Mouse (Mus musculus) thymus, adult 2 months (tissue): ENCODE results near the gene Ica1l.

Experiments
- CTCF ChIP-seq: fragments of 200-500 bp; IDR thresholded peaks from 2 replicates; pipeline ENCODE4 v1.5.1; 2012; ENCODE audit warnings: mild to moderate bottlenecking, control low read depth, low read length, moderate library complexity, borderline replicate concordance; ENCODE audit not compliant: control insufficient read depth, poor library complexity, insufficient read depth; ENCODE audit errors: extremely low read depth
- POLR2A ChIP-seq: fragments of 200-500 bp; IDR thresholded peaks from 2 replicates; pipeline ENCODE4 v1.6.1; 2012; ENCODE audit warnings: mild to moderate bottlenecking, low read length, control low read depth, moderate library complexity; ENCODE audit not compliant: control insufficient read depth, poor library complexity, insufficient read depth; ENCODE audit errors: extremely low read depth

DNA sequence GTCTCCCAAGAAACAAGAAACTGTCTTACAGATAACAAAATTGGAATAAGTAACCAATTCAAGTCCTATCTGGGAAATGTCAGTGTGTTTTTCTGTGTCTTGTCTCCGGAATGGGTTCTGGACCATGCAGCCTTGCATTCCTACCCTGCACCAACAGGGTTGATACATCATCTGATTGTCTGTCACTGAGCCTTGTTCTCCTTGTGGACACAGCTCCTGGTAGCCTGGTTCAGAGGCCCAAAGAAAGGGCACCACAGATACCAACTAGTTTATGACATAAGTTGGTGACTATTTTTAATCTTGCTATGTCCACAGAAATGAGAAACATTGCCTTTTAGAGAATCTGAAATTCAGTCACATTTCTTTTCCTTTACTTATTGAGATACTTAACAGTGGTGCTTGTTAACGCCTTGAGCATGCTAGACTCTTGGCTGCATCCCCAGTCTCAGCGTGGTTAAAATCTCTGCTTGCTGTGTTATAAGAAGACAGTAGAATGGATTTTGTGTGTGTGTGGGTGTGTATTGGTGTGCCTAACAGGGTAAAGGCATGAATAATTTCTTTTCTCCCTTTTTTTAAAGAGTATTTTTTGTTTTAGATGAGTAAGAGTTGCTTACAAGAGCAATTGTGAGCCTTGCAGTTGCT is 55.5 kb downstream of the Ica1l start:
- TF ChIP-seq CTCF (no peak), POLR2A (no peak)
